Mouse (Mus musculus): ENCODE measurements around the gene Lmcd1. TPM values are rescaled to one million over a fixed set of nuclear protein-coding genes. Genes with fewer than 3 reads are reported as not detected.

Lmcd1 gene
- polyA plus RNA-seq, 1 experiment from 2014 or later = 28.6 TPM

- H3K9ac ChIP-seq (replicated peaks; ENCODE audit: low read length) = no peak overlapping the region
- WGBS = 47% methylated on average over 8 of the region's 8 CpGs
- no peaks in the 10 kb centered on the region for H3K36me3 ChIP-seq (ENCODE audit: insufficient read depth, low read length)
- H3K27ac ChIP-seq (ENCODE audit: low read length) = no peak overlapping the region
- no peak overlapping the region for H3K4me3 ChIP-seq (ENCODE audit: low read length)
- ATAC-seq (ENCODE audit: low FRiP score, low TSS enrichment) = peak; percentile 37; the same call in 1 of the 2 replicates
- H3K4me2 ChIP-seq (replicated peaks; ENCODE audit: low read depth, low read length) = no peak overlapping the region
- no peaks in the 10 kb centered on the region for H3K4me1 ChIP-seq (ENCODE audit: insufficient read depth, low read length)
- no peaks in the 10 kb centered on the region for H3K27me3 ChIP-seq (ENCODE audit: insufficient read depth, low read length)
- H3K9me3 ChIP-seq (ENCODE audit: low read length) = no peaks in the 10 kb centered on the region
Observed at GRCm38 (mm10) chr6:112373886-112374585, 100.5 kb downstream of the Lmcd1 start.

- no peak overlapping the region for H3K9ac ChIP-seq (replicated peaks; ENCODE audit: low read length)
- H3K4me3 ChIP-seq (ENCODE audit: low read length) = no peak overlapping the region
- H3K27me3 ChIP-seq (ENCODE audit: insufficient read depth, low read length) = no peaks in the 10 kb centered on the region
- H3K4me2 ChIP-seq (replicated peaks; ENCODE audit: low read depth, low read length) = no peak overlapping the region
- H3K9me3 ChIP-seq (ENCODE audit: low read length) = no peaks in the 10 kb centered on the region
- WGBS = 60% methylated on average over 10 of the region's 13 CpGs
- 0 out of 2 replicates have a peak overlapping the region, but pooled peaks have one; percentile 14 for H3K27ac ChIP-seq (ENCODE audit: low read length)
- peak; percentile 55 for ATAC-seq (ENCODE audit: low FRiP score, low TSS enrichment)
- H3K4me1 ChIP-seq (ENCODE audit: insufficient read depth, low read length) = no peaks in the 10 kb centered on the region
- H3K36me3 ChIP-seq (ENCODE audit: insufficient read depth, low read length) = no peaks in the 10 kb centered on the region
Observed at GRCm38 (mm10) chr6:112375661-112376392, 102.3 kb downstream of the Lmcd1 start.

- no peak for ATAC-seq (ENCODE audit: low FRiP score, low TSS enrichment)
- Histone ChIP-seq H3K36me3 (ENCODE audit: insufficient read depth, low read length) (no peaks in the 10 kb centered on the region), H3K27me3 (ENCODE audit: insufficient read depth, low read length) (no peaks in the 10 kb centered on the region), H3K27ac (ENCODE audit: low read length) (no peak overlapping the region), H3K9me3 (ENCODE audit: low read length) (no peaks in the 10 kb centered on the region), H3K4me3 (ENCODE audit: low read length) (no peak overlapping the region), H3K4me2 (replicated peaks; ENCODE audit: low read depth, low read length) (no peak overlapping the region), H3K9ac (replicated peaks; ENCODE audit: low read length) (no peak overlapping the region), H3K4me1 (ENCODE audit: insufficient read depth, low read length) (no peaks in the 10 kb centered on the region)
- WGBS = 83% methylated on average over 9 of the region's 9 CpGs
Observed at GRCm38 (mm10) chr6:112379054-112379453, 105.5 kb downstream of the Lmcd1 start.

Other genes with a start within 250 kb of the Lmcd1 start
- gene Ssu2, start 114.3 kb downstream of the Lmcd1 start, polyA plus RNA-seq (2015; fragmentation: Nextera tagmentation; extraction: Ambion mirVana) = 3.9 and 6.1 TPM in 2 replicates
- 2.3 and 3.2 TPM in 2 replicates for gene Cav3, start 185.7 kb downstream of the Lmcd1 start, polyA plus RNA-seq (2015; fragmentation: Nextera tagmentation; extraction: Ambion mirVana)
- 6.4 and 7.2 TPM in 2 replicates for gene Oxtr, start 216.2 kb downstream of the Lmcd1 start, polyA plus RNA-seq (2015; fragmentation: Nextera tagmentation; extraction: Ambion mirVana)

All from kidney, embryonic 16.5 days (tissue).